Mouse (Mus musculus) heart, embryonic 12.5 days (tissue): ENCODE measurements around the gene Tmem131. TPM values are rescaled to one million over a fixed set of nuclear protein-coding genes. Genes with fewer than 3 reads are reported as not detected.

ENCODE experiments used
- ATAC-seq: fragments of 200-750 bp; cut with Nextera tagmentation; 2 replicates; pipeline ENCODE4 v1.8.0; 2017; ENCODE audit warnings: moderate TSS enrichment, moderate library complexity; ENCODE audit not compliant: insufficient number of reproducible peaks, low FRiP score
- H3K27ac ChIP-seq: fragments of 300-500 bp; sonication (generic); 2 replicates; pipeline ENCODE4 v1.5.1; 2016; ENCODE audit warnings: mild to moderate bottlenecking, moderate library complexity; ENCODE audit not compliant: poor library complexity, severe bottlenecking
- H3K27me3 ChIP-seq: fragments of 300-500 bp; sonication (generic); replicated peaks from 2 replicates; pipeline ENCODE4 v1.6.1; 2016; ENCODE audit warnings: mild to moderate bottlenecking, moderate library complexity
- H3K36me3 ChIP-seq: fragments of 300-500 bp; sonication (generic); 2 replicates; pipeline ENCODE4 v1.6.1; 2016; ENCODE audit warnings: mild to moderate bottlenecking, moderate library complexity
- H3K4me1 ChIP-seq: fragments of 300-500 bp; sonication (generic); replicated peaks from 2 replicates; pipeline ENCODE4 v1.6.1; 2016; ENCODE audit warnings: mild to moderate bottlenecking
- H3K4me2 ChIP-seq: fragments of 300-500 bp; sonication (generic); 2 replicates; pipeline ENCODE4 v1.6.1; 2016; ENCODE audit warnings: mild to moderate bottlenecking, moderate library complexity
- H3K4me3 ChIP-seq: fragments of 300-500 bp; sonication (generic); 2 replicates; pipeline ENCODE4 v1.5.1; 2016; ENCODE audit warnings: mild to moderate bottlenecking
- H3K9ac ChIP-seq: fragments of 300-500 bp; sonication (generic); 2 replicates; pipeline ENCODE4 v1.6.1; 2016; ENCODE audit warnings: mild to moderate bottlenecking, moderate library complexity
- H3K9me3 ChIP-seq: fragments of 300-500 bp; sonication (generic); replicated peaks from 2 replicates; pipeline ENCODE4 v1.6.1; 2016; ENCODE audit warnings: mild to moderate bottlenecking, moderate library complexity
- WGBS: fragments of 180-500 bp; shearing (Covaris S2); methylation state at CpG from one replicate; pipeline ENCODE4 v1.1.7; 2016; 5-methylcytosine and 5-hydroxymethylcytosine counted together
- polyA plus RNA-seq: library from polyadenylated mRNA; unstranded; fragments of >200 nt; fragmentation: Nextera tagmentation; extraction: Ambion mirVana; gene quantifications from 2 replicates; pipeline ENCODE4 v1.2.1, GENCODE M21; 2016

The Tmem131 gene
- polyA plus RNA-seq, 1 experiment from 2014 or later = 12.4 TPM

DNA sequence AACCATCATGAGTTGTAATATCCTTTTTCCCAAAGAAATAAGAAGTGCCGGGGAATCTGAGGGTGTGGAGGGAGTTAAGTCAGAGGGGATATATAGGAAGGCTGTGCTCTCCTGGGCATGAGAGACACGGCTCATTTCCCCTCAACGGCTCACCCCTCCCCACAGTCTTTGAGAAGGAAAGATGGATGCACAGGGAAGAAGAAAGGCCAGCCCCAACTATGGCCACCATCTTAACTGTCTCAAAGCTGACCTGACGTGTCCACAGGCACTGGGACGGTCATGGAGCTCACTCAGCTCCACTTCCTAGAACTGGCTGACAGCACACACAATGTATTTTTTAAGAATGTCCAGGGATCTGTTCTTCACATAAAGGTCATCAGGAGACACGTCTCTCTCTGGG is 91.4 kb downstream of the Tmem131 start:
- no peaks in the 10 kb centered on the region for H3K9me3 ChIP-seq
- 72% methylated on average over 6 of the region's 6 CpGs for WGBS
- no peak overlapping the region for H3K9ac ChIP-seq
- no peak overlapping the region for H3K4me3 ChIP-seq
- ATAC-seq = no peak
- no peak overlapping the region for H3K4me2 ChIP-seq
- peaks cover 14% of the 10 kb centered on the region for H3K4me1 ChIP-seq
- H3K36me3 ChIP-seq = peaks cover 12% of the 10 kb centered on the region
- H3K27ac ChIP-seq = no peak overlapping the region
- no peaks in the 10 kb centered on the region for H3K27me3 ChIP-seq

DNA sequence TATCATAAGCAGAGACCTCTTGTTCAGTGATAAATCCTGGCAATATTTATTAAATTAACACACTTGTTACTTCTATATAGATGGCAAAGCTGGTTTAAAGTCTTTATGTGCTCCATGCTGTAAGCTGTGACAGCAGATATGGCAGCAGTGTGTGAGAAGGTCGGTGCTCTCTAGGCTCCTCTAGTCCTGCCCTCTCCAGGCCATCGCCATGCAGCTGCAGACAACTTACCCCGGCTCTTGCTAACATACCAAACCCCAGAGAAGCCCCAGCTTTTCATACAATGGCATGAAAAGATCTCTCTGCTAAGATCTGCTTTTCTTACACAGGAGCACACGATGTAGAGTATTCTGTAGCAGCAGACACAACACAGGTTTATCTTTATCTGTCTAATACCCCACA is 92.1 kb downstream of the Tmem131 start:
- H3K4me2 ChIP-seq = no peak overlapping the region
- ATAC-seq = no peak
- peaks cover 12% of the 10 kb centered on the region for H3K36me3 ChIP-seq
- 74% methylated on average over 4 of the region's 4 CpGs for WGBS
- H3K27me3 ChIP-seq = no peaks in the 10 kb centered on the region
- no peaks in the 10 kb centered on the region for H3K9me3 ChIP-seq
- H3K27ac ChIP-seq = no peak overlapping the region
- H3K4me3 ChIP-seq = no peak overlapping the region
- peaks cover 20% of the 10 kb centered on the region for H3K4me1 ChIP-seq
- no peak overlapping the region for H3K9ac ChIP-seq

DNA sequence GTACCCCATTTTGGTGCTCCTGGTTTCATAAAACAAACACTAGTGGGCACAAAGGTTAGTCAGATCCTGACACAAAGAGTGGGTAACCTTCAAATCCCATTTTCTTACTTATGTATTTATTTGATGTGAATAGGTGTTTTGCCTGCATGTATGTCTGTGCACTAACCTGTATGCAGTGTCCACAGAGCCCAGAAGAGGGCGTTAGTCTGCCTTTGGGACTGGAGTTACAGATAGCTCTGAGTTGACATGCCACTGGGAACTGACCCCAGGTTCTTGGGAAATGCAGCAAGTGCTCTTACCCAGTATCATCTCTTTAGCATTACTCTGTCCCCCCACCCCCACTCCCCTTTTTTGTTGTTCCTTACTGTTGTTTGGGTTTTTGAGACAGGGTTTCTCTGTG is 95.4 kb downstream of the Tmem131 start:
- H3K9me3 ChIP-seq = no peaks in the 10 kb centered on the region
- H3K27me3 ChIP-seq = no peaks in the 10 kb centered on the region
- H3K4me3 ChIP-seq = no peak overlapping the region
- 0 out of 2 replicates have a peak, but pooled peaks cover 2% of the 10 kb centered on the region for H3K36me3 ChIP-seq
- no peak overlapping the region for H3K4me2 ChIP-seq
- H3K4me1 ChIP-seq = peaks cover 29% of the 10 kb centered on the region
- 77% methylated on average over 1 of the region's 1 CpGs for WGBS
- no peak overlapping the region for H3K27ac ChIP-seq
- ATAC-seq = no peak
- H3K9ac ChIP-seq = no peak overlapping the region

DNA sequence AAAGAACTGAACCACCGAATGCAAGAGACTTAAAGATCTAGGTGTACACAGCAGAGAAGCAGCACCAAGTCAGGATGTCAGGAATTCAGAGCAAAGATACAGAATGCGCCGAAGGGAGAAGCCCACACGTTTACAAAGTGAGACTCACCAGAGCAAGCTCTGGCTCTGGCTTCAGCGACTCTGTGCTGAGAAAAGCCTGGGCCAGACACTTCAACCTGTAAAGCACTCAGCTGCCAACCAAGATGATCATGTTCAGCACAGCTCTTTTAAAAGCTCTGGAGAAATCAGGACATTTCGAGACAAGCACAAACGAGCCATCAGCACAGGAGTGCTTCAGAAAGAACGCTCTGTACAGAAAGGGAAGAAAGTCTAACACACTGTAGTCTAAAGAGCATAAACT is 96.2 kb downstream of the Tmem131 start:
- no peaks in the 10 kb centered on the region for H3K9me3 ChIP-seq
- H3K4me3 ChIP-seq = no peak overlapping the region
- H3K36me3 ChIP-seq = 0 out of 2 replicates have a peak, but pooled peaks cover 2% of the 10 kb centered on the region
- H3K9ac ChIP-seq = no peak overlapping the region
- no peak overlapping the region for H3K4me2 ChIP-seq
- peak overlapping the region; percentile 47; the same call in 1 of the 2 replicates for H3K27ac ChIP-seq
- H3K27me3 ChIP-seq = no peaks in the 10 kb centered on the region
- peaks cover 23% of the 10 kb centered on the region for H3K4me1 ChIP-seq
- 39% methylated on average over 8 of the region's 8 CpGs for WGBS
- ATAC-seq = no peak

DNA sequence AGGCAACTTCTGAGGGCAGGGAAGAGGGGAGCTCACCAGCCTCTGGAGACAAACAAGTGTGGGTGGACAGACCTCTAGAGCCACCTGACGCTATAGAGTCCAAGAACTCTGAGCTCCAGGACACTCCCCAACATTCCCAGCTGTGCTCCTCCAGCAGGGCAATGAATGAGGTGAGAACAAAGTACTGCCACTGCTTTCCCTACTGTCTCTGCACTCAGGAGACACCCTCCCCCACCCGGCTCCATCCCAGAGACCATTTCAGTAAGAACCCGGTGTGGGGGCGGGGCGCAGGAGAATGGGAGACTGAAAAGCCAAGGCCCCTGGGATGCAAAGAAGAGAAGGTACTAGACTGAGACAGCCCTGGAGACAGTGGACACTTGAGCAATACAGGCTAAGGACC is 98.4 kb downstream of the Tmem131 start:
- Histone ChIP-seq H3K9ac (no peak overlapping the region), H3K4me2 (no peak overlapping the region), H3K27me3 (no peaks in the 10 kb centered on the region), H3K36me3 (peaks cover 12% of the 10 kb centered on the region), H3K9me3 (no peaks in the 10 kb centered on the region), H3K4me3 (no peak overlapping the region), H3K27ac (no peak overlapping the region), H3K4me1 (peaks cover 20% of the 10 kb centered on the region)
- WGBS = 34% methylated on average over 5 of the region's 5 CpGs
- no peak for ATAC-seq

DNA sequence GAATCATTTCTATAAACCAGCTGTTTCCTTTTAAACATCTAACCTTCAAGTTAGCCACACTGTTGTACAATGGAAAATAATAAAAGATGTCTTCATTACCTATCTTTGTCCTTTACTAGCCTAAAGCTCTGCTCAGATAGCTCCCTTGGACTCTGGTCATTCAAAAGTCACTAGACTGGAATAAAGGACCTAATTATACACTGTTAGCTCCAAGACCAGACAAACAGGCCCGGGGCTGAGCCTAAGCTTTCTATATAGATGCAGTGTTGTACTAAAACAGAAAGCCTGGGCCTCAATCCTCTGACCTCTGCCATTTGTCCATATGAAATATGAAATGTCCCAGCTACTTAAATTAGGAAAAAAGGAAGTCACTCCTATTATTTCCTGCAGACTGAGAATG is 101.7 kb downstream of the Tmem131 start:
- 83% methylated on average over 1 of the region's 1 CpGs for WGBS
- Histone ChIP-seq H3K9me3 (no peaks in the 10 kb centered on the region), H3K4me1 (peaks cover 12% of the 10 kb centered on the region), H3K36me3 (peaks cover 32% of the 10 kb centered on the region), H3K4me3 (no peak overlapping the region), H3K4me2 (no peak overlapping the region), H3K27me3 (no peaks in the 10 kb centered on the region), H3K9ac (no peak overlapping the region), H3K27ac (no peak overlapping the region)
- ATAC-seq = no peak

DNA sequence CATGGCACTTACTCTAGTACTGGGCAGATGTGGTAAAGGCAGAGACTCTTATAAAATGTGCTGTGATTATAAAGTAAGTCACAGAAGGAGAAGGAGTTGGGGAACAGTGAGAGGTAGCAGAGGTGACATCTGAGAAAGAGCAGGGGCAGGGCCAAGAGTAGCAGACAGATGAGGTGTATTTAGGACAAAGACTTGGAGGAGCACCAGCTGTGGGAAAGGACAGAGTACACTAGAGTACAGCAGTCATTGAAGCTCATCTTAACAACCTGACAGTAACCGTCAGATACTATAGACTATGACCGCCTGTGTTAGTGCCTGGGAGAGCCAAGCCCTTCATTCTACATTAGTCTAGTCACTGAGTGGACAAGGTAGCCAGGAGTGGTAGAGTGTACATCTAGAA is 102.5 kb downstream of the Tmem131 start:
- Histone ChIP-seq H3K27ac (no peak overlapping the region), H3K27me3 (no peaks in the 10 kb centered on the region), H3K4me1 (peaks cover 9% of the 10 kb centered on the region), H3K4me2 (no peak overlapping the region), H3K9ac (no peak overlapping the region), H3K36me3 (peaks cover 35% of the 10 kb centered on the region), H3K4me3 (no peak overlapping the region), H3K9me3 (no peaks in the 10 kb centered on the region)
- WGBS = 88% methylated on average over 2 of the region's 2 CpGs
- no peak for ATAC-seq

DNA sequence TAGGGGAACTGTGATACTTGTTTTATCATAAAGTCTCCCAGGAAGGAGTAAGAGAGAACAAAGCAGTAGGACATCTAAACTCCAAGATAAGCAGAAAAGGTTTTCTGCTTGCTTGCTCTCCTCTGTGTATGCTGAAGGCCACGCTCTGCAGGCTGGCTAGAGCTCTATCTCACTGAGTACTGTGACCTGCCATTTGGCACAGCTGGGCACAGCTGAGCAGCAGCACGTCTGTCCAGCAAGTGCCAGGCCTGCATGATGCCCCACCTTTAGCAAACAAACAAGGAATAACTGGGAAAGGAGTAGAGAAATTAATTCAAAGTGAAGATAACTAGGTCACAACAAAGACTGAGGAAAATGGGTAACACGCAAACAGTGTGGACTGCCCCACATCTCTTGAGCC is 103.6 kb downstream of the Tmem131 start:
- Histone ChIP-seq H3K27me3 (no peaks in the 10 kb centered on the region), H3K9me3 (no peaks in the 10 kb centered on the region), H3K4me2 (no peak overlapping the region), H3K36me3 (peaks cover 35% of the 10 kb centered on the region), H3K27ac (no peak overlapping the region), H3K4me1 (peaks cover 3% of the 10 kb centered on the region), H3K4me3 (no peak overlapping the region), H3K9ac (no peak overlapping the region)
- 81% methylated on average over 3 of the region's 3 CpGs for WGBS
- ATAC-seq = no peak

DNA sequence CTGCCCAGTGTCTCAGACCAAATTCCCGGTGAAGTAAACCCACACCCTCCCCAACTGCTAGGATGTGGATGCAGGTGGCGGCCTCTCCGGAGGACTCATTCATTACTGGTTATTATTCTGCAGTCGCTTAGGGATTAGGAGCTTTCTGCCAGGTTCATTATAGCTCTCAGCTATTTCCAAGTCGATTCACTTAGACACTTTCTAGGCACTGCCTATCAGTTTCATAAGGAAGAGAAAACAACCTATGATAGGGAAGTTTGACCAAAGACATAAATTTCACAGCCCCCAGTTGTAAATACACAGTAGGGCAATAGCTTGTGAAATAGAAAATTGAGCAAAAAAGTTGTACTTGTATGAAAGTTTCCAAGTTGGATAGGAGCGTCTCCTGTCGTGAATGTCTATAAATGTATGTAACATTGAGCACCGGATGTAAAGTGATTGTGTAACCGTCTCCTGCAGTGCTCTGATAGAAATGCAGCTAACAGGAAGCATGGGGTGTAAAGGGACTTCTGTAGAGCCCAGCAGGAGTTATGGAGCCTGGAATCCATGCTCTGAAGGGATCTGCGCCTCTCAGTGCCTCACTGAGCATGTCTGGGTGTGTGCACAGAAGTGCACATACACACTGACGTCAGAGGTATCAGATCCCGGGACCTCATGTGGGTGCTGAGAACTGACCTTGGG is 107.1 kb downstream of the Tmem131 start:
- Histone ChIP-seq H3K4me1 (no peaks in the 10 kb centered on the region), H3K36me3 (peaks cover 57% of the 10 kb centered on the region), H3K9me3 (no peaks in the 10 kb centered on the region), H3K4me2 (no peak overlapping the region), H3K27ac (no peak overlapping the region), H3K9ac (no peak overlapping the region), H3K4me3 (no peak overlapping the region), H3K27me3 (no peaks in the 10 kb centered on the region)
- no peak for ATAC-seq
- 88% methylated on average over 12 of the region's 12 CpGs for WGBS

DNA sequence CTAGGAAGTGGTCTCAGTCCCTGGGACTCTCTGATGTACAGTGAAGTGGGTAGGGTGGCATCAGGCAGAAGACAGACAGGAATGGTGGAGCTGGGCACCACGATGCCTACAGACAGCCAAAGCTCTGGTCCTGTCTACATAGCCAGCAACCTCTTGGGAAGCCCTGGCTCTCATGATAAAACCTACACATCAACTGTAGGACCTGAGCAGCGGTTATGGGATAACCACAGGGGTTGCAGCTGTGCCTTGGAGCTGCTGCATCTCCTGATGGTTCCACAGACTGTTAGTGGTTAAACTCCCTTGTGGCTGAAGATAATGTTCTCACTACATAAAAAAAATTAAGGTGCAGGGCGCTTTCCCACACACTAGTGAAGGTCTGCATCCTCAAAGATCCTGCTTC is 107.9 kb downstream of the Tmem131 start:
- Histone ChIP-seq H3K36me3 (peaks cover 55% of the 10 kb centered on the region), H3K9me3 (no peaks in the 10 kb centered on the region), H3K4me2 (no peak overlapping the region), H3K4me3 (no peak overlapping the region), H3K27ac (no peak overlapping the region), H3K27me3 (no peaks in the 10 kb centered on the region), H3K4me1 (no peaks in the 10 kb centered on the region), H3K9ac (no peak overlapping the region)
- ATAC-seq = no peak
- WGBS = 89% methylated on average over 3 of the region's 3 CpGs

DNA sequence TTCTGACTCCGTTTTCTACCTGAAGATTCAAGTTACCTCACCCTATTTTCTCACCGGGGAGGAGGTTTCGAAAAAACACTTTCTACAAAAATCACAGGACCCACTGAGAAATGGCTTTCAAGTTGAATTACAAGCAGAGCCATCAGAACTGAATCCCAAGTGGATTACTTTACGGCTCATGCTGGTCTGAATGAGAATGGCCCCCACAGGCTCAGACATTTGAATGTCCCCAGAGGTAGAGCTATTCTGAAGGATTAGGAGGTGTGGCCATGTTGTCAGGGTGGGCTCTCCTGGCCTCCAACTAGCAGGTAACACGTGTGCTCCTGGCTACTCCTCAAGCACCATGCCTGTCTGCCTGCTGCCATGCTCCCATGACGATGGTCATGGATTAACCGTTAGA is 109.4 kb downstream of the Tmem131 start:
- Histone ChIP-seq H3K36me3 (peaks cover 52% of the 10 kb centered on the region), H3K4me1 (no peaks in the 10 kb centered on the region), H3K4me2 (no peak overlapping the region), H3K27ac (no peak overlapping the region), H3K4me3 (no peak overlapping the region), H3K27me3 (no peaks in the 10 kb centered on the region), H3K9ac (no peak overlapping the region), H3K9me3 (no peaks in the 10 kb centered on the region)
- ATAC-seq = no peak
- WGBS = 94% methylated on average over 7 of the region's 7 CpGs
